Mouse (Mus musculus): Measurements from ENCODE around the gene Cfap57. TPM values are rescaled to one million over a fixed set of nuclear protein-coding genes. Genes with fewer than 3 reads are reported as not detected.

Gene Cfap57
- polyA plus RNA-seq, 1 experiment = 2.5 TPM

DNA sequence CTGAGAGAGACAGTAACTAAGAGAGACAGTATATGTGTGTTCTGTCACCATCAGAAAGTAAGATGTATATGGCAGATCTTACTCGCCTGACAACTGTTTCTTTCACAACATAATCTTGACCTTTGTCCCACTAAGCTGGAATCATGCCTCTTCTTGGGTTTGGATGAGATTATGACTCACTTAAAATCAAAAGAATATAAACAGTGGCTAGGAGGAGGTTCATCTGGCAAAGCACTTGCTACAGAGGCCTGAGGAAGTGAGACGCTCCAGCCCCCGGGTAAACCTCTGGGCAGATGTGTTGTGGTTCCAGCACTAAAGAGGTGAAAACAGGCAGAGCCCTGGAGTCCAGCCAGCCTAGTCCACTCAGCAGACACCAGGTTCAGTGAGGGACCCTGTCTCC, 115.0 kb downstream of the Cfap57 start:
- WGBS = 18% methylated on average over 3 of the region's 3 CpGs
- Histone ChIP-seq H3K4me3 (replicated peaks; ENCODE audit: extremely low read depth, low read depth, low read length) (no peak overlapping the region), H3K4me1 (ENCODE audit: control insufficient read depth, insufficient read depth, low read length) (peaks cover 14% of the 10 kb centered on the region)
- TF ChIP-seq POLR2A (IDR thresholded peaks at IDR 0.05; ENCODE audit: borderline replicate concordance, extremely low read depth, low read depth, low read length) (no peak), CTCF (IDR thresholded peaks at IDR 0.05; ENCODE audit: insufficient read depth, low read length) (no peak)
- DNase-seq = no peak

Other genes with a start within 250 kb of the Cfap57 start
- 48.5 and 54.4 TPM in 2 replicates for gene Szt2, start 211.5 kb downstream of the Cfap57 start, polyA plus RNA-seq (2012; rRNA removed)
- 20.8 and 38.4 TPM in 2 replicates for gene Med8, start 211.4 kb downstream of the Cfap57 start, polyA plus RNA-seq (2012; rRNA removed)
- gene Elovl1, start 192.7 kb downstream of the Cfap57 start, polyA plus RNA-seq (2012; rRNA removed) = 978 and 1,062 TPM in 2 replicates
- 6.1 and 10.1 TPM in 2 replicates for gene Cdc20, start 183.4 kb downstream of the Cfap57 start, polyA plus RNA-seq (2012; rRNA removed)
- gene Mpl, start 163.3 kb downstream of the Cfap57 start, polyA plus RNA-seq (2012; rRNA removed) = 1.1 and 1.8 TPM in 2 replicates
- gene Tie1, start 130.7 kb downstream of the Cfap57 start, polyA plus RNA-seq (2012; rRNA removed) = 245 and 308 TPM in 2 replicates
- 17.0 and 17.7 TPM in 2 replicates for gene 2610528J11Rik, start 93.8 kb downstream of the Cfap57 start, polyA plus RNA-seq (2012; rRNA removed)
- gene Tmem125, start 76.7 kb downstream of the Cfap57 start, polyA plus RNA-seq (2012; rRNA removed) = 32.4 and 47.5 TPM in 2 replicates
- gene Ebna1bp2, start within 50 bp of the Cfap57 start, polyA plus RNA-seq (2012; rRNA removed) = 19.7 and 21.6 TPM in 2 replicates
- not detected in 2 replicates for gene Olfr62, start 38.2 kb upstream of the Cfap57 start, polyA plus RNA-seq (2012; rRNA removed)
- gene Olfr1342, start 72.0 kb upstream of the Cfap57 start, polyA plus RNA-seq (2012; rRNA removed) = 7.2 and 12.8 TPM in 2 replicates
- not detected in 2 replicates for gene Olfr1341, start 82.7 kb upstream of the Cfap57 start, polyA plus RNA-seq (2012; rRNA removed)
- not detected in 2 replicates for gene Olfr1340, start 99.4 kb upstream of the Cfap57 start, polyA plus RNA-seq (2012; rRNA removed)
- not detected in 2 replicates for gene Olfr1339, start 111.4 kb upstream of the Cfap57 start, polyA plus RNA-seq (2012; rRNA removed)
- not detected in 2 replicates for gene Olfr1338, start 138.0 kb upstream of the Cfap57 start, polyA plus RNA-seq (2012; rRNA removed)
- not detected in 2 replicates for gene Olfr1337, start 161.8 kb upstream of the Cfap57 start, polyA plus RNA-seq (2012; rRNA removed)
- gene Olfr1335, start 189.2 kb upstream of the Cfap57 start, polyA plus RNA-seq (2012; rRNA removed) = not detected in 2 replicates
- gene Olfr1333, start 215.5 kb upstream of the Cfap57 start, polyA plus RNA-seq (2012; rRNA removed) = not detected in 2 replicates
- not detected in 2 replicates for gene Olfr1331, start 243.9 kb upstream of the Cfap57 start, polyA plus RNA-seq (2012; rRNA removed)

Data from lung, adult 2 months (tissue).